Mouse (Mus musculus) myocyte (in vitro differentiated cells): ENCODE data around the gene Racgap1. TPM values are rescaled to one million over a fixed set of nuclear protein-coding genes. Genes with fewer than 3 reads are reported as not detected.

Experiments used
- H3K27me3 ChIP-seq: one replicate; pipeline ENCODE4 v1.6.1; 2011; ENCODE audit not compliant: control insufficient read depth, insufficient read depth, insufficient read length
- H3K36me3 ChIP-seq: one replicate; pipeline ENCODE4 v1.6.1; 2011; ENCODE audit not compliant: control insufficient read depth, insufficient read depth
- H3K4me2 ChIP-seq: one replicate; pipeline ENCODE4 v1.6.1; 2011; ENCODE audit warnings: low read depth, control low read depth
- H3K4me3 ChIP-seq: one replicate; pipeline ENCODE4 v1.5.1; 2011; ENCODE audit warnings: mild to moderate bottlenecking, control low read depth, moderate library complexity
- H3K79me2 ChIP-seq: one replicate; pipeline ENCODE4 v1.6.1; 2011; ENCODE audit not compliant: control insufficient read depth, insufficient read depth
- H3ac ChIP-seq: one replicate; pipeline ENCODE4 v1.6.1; 2011; ENCODE audit not compliant: control insufficient read depth, insufficient read length
- CEBPB ChIP-seq: IDR thresholded peaks from 2 replicates; pipeline ENCODE4 v1.6.1; 2011; ENCODE audit warnings: mild to moderate bottlenecking, moderate library complexity; ENCODE audit not compliant: poor library complexity, insufficient read depth, severe bottlenecking
- E2F4 ChIP-seq: IDR thresholded peaks from one replicate; pipeline ENCODE4 v1.6.1; 2011; ENCODE audit warnings: mild to moderate bottlenecking, control low read depth, moderate library complexity; ENCODE audit not compliant: insufficient read depth
- MAX ChIP-seq: IDR thresholded peaks from one replicate; pipeline ENCODE4 v1.6.1; 2011; ENCODE audit warnings: low read depth, mild to moderate bottlenecking, control low read depth
- MYOD1 ChIP-seq, 3 experiments: IDR thresholded peaks; one replicate each; pipeline ENCODE4 v1.6.1; 2011; ENCODE audit warnings: control low read depth in 2 of 3, low read depth in 2 of 3, mild to moderate bottlenecking in 2 of 3, moderate library complexity in 1 of 3; ENCODE audit not compliant: insufficient read length in 2 of 3, control insufficient read depth in 1 of 3
- MYOG ChIP-seq, 3 experiments: IDR thresholded peaks; one replicate each; pipeline ENCODE4 v1.6.1; 2011; ENCODE audit warnings: control low read depth in 2 of 3, low read depth in 2 of 3, mild to moderate bottlenecking in 2 of 3; ENCODE audit not compliant: insufficient read length in 2 of 3, control insufficient read depth in 1 of 3, insufficient read depth in 1 of 3
- POLR2A ChIP-seq: IDR thresholded peaks from one replicate; pipeline ENCODE4 v1.6.1; 2011; ENCODE audit warnings: low read depth, mild to moderate bottlenecking, control low read depth, moderate library complexity; ENCODE audit not compliant: insufficient read length
- POLR2AphosphoS2 ChIP-seq: IDR thresholded peaks from one replicate; pipeline ENCODE4 v1.6.1; 2011; ENCODE audit warnings: low read depth, control low read depth; ENCODE audit not compliant: insufficient read length
- REST ChIP-seq: IDR thresholded peaks from one replicate; pipeline ENCODE4 v1.6.1; 2011; ENCODE audit warnings: mild to moderate bottlenecking, control low read depth, moderate library complexity; ENCODE audit not compliant: insufficient read depth, insufficient read length
- SRF ChIP-seq: IDR thresholded peaks from one replicate; pipeline ENCODE4 v1.6.1; 2011; ENCODE audit warnings: low read depth; ENCODE audit not compliant: control insufficient read depth, insufficient read length
- TCF12 ChIP-seq: IDR thresholded peaks from one replicate; pipeline ENCODE4 v1.6.1; 2011; ENCODE audit warnings: mild to moderate bottlenecking, control low read depth; ENCODE audit not compliant: poor library complexity, insufficient read depth, severe bottlenecking
- TCF3 ChIP-seq: IDR thresholded peaks from one replicate; pipeline ENCODE4 v1.6.1; 2011; ENCODE audit warnings: low read depth, control low read depth; ENCODE audit not compliant: insufficient read length
- USF1 ChIP-seq: IDR thresholded peaks from one replicate; pipeline ENCODE4 v1.6.1; 2011; ENCODE audit warnings: low read depth, mild to moderate bottlenecking, control low read depth, moderate library complexity
- polyA plus RNA-seq: library from polyadenylated mRNA; unstranded; fragments of >200 nt; fragmentation: generic; extraction: Trizol; gene quantifications from one replicate; pipeline ENCODE4 v1.2.1, GENCODE M21; 2012; ENCODE audit warnings: missing spikeins

Gene Racgap1
- polyA plus RNA-seq, 1 experiment, result 99.0 TPM

DNA sequence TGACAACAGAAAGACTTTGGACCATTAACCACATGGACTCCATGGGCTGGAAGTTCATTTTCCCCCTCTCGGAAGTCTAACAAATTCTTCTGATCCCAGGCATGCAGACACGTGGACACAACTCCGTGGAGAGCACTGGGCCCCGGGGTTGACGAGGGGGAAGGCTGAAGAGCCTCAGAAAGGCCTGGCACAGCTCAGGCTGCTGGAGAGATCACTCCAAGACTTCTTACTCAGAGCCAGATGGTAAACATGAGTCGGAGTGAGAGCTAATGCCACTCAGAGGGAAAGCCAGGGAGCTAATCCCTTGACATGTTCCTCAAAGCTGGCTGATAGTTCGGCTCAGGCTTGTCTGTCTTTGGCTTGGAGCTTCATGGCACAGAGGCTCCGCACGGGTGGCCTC is 36.2 kb downstream of the Racgap1 start:
- no peak overlapping the region for H3K4me3 ChIP-seq
- no peak for TF ChIP-seq MAX
- no peak for TF ChIP-seq USF1
- TF ChIP-seq POLR2AphosphoS2, result no peak
- no peak for TF ChIP-seq REST
- no peak for TF ChIP-seq TCF3
- TF ChIP-seq SRF, result no peak
- no peak for TF ChIP-seq POLR2A
- TF ChIP-seq TCF12, result no peak
- no peak for TF ChIP-seq E2F4
- no peak for TF ChIP-seq CEBPB
- TF ChIP-seq MYOD1 (IDR thresholded peaks at IDR 0.05; ENCODE audit: control insufficient read depth in 1 of 3, insufficient read length in 2 of 3, low read depth in 2 of 3), result no peak
- no peak for TF ChIP-seq MYOG (IDR thresholded peaks at IDR 0.05; ENCODE audit: control insufficient read depth in 1 of 3, insufficient read depth in 1 of 3, insufficient read length in 2 of 3, low read depth in 2 of 3)
- no peaks in the 10 kb centered on the region for H3K79me2 ChIP-seq
- no peak overlapping the region for H3ac ChIP-seq
- peak overlapping the region; percentile 59 for H3K4me2 ChIP-seq
- H3K27me3 ChIP-seq, result no peaks in the 10 kb centered on the region
- peaks cover 3% of the 10 kb centered on the region for H3K36me3 ChIP-seq

DNA sequence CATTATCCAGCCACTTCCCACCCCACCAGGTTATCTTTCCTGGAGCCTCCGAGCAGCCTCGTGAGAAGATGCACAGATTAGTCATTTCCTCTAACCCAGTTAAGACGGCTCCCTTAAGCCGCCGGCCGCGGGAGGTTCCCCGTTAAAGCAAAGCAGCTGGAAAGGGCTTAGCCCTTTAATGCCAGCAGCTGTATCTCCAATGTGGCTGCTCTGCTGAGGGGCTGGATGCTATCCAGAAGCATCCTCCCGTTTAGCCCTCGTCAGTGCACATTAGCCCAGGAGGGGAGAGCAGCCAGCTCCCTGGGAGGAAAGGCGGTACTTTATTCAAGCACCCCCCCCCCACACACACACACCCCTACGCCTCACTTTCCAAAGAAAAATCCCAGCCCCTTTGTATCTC is 36.7 kb downstream of the Racgap1 start:
- TF ChIP-seq MAX (no peak), MYOG (IDR thresholded peaks at IDR 0.05; ENCODE audit: control insufficient read depth in 1 of 3, insufficient read depth in 1 of 3, insufficient read length in 2 of 3, low read depth in 2 of 3) (peak in 1 of 3 experiments; percentile 44), E2F4 (no peak), MYOD1 (IDR thresholded peaks at IDR 0.05; ENCODE audit: control insufficient read depth in 1 of 3, insufficient read length in 2 of 3, low read depth in 2 of 3) (peak in 2 of 3 experiments; percentile 43 to 65)
- Histone ChIP-seq H3K4me3 (no peak overlapping the region), H3ac (no peak overlapping the region), H3K4me2 (peak overlapping the region; percentile 59), H3K79me2 (no peaks in the 10 kb centered on the region), H3K27me3 (no peaks in the 10 kb centered on the region), H3K36me3 (no peaks in the 10 kb centered on the region)

DNA sequence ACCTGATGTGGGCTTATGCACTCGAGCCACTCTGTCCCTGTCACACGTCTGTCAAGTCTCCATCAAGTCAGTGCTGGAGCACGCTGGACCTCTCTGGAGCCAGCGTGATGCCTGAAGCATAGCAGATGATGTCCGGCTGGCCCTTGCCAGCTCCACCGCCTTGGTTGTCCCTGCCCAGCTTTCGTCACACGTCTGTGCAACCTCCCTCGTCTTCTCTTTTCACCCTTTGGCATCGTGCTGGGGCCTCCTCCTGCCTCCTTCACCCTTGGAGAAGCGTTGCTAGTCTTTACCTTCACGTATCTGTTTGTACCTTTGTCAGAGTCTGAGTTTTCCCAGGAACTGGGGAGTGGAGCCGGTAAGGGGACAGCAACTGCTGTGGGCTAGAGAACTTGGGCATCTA is 37.2 kb downstream of the Racgap1 start:
- Histone ChIP-seq H3K27me3 (no peaks in the 10 kb centered on the region), H3K4me2 (peak overlapping the region; percentile 59), H3K4me3 (no peak overlapping the region), H3ac (no peak overlapping the region), H3K36me3 (no peaks in the 10 kb centered on the region), H3K79me2 (no peaks in the 10 kb centered on the region)
- no peak for TF ChIP-seq TCF12
- TF ChIP-seq MAX, result no peak
- no peak for TF ChIP-seq SRF
- no peak for TF ChIP-seq TCF3
- TF ChIP-seq POLR2AphosphoS2, result no peak
- no peak for TF ChIP-seq MYOG (IDR thresholded peaks at IDR 0.05; ENCODE audit: control insufficient read depth in 1 of 3, insufficient read depth in 1 of 3, insufficient read length in 2 of 3, low read depth in 2 of 3)
- TF ChIP-seq MYOD1 (IDR thresholded peaks at IDR 0.05; ENCODE audit: control insufficient read depth in 1 of 3, insufficient read length in 2 of 3, low read depth in 2 of 3), result no peak
- TF ChIP-seq POLR2A, result no peak

DNA sequence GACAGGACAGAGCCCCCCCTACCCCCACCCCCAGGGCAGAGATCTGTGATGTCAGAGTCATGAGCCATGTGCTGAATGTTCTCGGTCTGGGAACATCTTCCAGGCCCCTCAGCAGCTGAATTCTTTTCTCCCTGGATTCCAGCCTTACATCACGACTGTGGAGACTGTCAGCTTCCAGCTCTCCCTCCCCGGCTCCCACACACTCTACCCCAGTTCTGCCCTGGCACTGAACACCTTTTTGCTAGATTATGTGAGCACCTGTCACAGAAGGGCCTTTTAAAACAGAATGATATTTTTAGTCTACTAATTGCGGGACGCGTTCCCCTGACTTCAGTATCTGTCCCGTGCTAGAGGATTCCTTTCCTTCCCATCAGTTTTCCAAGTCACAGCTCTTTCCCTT is 39.9 kb downstream of the Racgap1 start:
- Histone ChIP-seq H3K27me3 (no peaks in the 10 kb centered on the region), H3ac (no peak overlapping the region), H3K36me3 (no peaks in the 10 kb centered on the region), H3K4me3 (no peak overlapping the region), H3K4me2 (no peak overlapping the region), H3K79me2 (no peaks in the 10 kb centered on the region)
- TF ChIP-seq TCF3, result no peak
- no peak for TF ChIP-seq POLR2AphosphoS2
- no peak for TF ChIP-seq CEBPB
- no peak for TF ChIP-seq E2F4
- TF ChIP-seq MYOD1 (IDR thresholded peaks at IDR 0.05; ENCODE audit: control insufficient read depth in 1 of 3, insufficient read length in 2 of 3, low read depth in 2 of 3), result no peak
- no peak for TF ChIP-seq REST
- TF ChIP-seq MYOG (IDR thresholded peaks at IDR 0.05; ENCODE audit: control insufficient read depth in 1 of 3, insufficient read depth in 1 of 3, insufficient read length in 2 of 3, low read depth in 2 of 3), result no peak
- no peak for TF ChIP-seq SRF
- TF ChIP-seq TCF12, result no peak
- TF ChIP-seq USF1, result no peak
- no peak for TF ChIP-seq POLR2A
- no peak for TF ChIP-seq MAX

DNA sequence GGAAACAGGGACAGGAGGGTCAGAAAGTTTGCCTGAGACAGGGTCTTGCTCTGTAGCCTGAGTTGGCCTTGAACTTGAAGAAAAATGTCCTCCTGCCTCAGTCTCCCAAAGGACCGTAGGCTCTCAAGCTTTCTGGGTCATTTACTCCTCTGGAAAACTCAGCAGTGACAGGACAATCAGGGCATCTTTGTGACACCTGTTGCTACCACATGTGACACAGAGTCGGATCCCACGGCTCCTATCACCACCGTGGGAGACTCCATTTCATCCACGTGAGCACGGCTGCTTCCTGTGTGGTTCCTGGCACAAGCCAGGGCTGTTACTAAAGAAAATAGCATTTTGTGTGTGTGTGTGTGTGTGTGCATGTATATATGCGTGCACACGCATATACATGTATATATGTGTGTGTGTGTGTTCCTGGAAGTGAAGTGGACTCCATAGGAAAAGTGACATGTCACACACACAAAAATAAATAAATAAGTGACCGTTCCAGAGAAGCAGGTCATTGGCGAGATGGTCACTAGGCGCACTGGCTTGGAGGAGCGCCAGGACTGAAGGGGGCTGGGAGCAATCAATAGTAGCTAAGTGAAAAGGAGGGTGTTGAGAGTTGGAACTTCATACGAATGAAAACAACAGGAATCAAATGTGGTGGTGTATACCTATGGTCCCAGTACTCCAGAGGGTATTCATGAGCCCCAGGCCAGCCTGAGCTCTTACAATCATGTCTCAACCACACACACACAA is 42.9 kb downstream of the Racgap1 start:
- H3K79me2 ChIP-seq, result no peaks in the 10 kb centered on the region
- TF ChIP-seq USF1 (no peak), MYOG (IDR thresholded peaks at IDR 0.05; ENCODE audit: control insufficient read depth in 1 of 3, insufficient read depth in 1 of 3, insufficient read length in 2 of 3, low read depth in 2 of 3) (peak in 2 of 3 experiments; percentile 9 to 64), REST (no peak), MYOD1 (IDR thresholded peaks at IDR 0.05; ENCODE audit: control insufficient read depth in 1 of 3, insufficient read length in 2 of 3, low read depth in 2 of 3) (peak in 2 of 3 experiments; percentile 28 to 77), TCF12 (no peak), POLR2AphosphoS2 (no peak)
- H3K4me3 ChIP-seq, result no peak overlapping the region
- H3K4me2 ChIP-seq, result no peak overlapping the region
- no peak overlapping the region for H3ac ChIP-seq
- no peaks in the 10 kb centered on the region for H3K36me3 ChIP-seq
- H3K27me3 ChIP-seq, result no peaks in the 10 kb centered on the region
